Mouse (Mus musculus) liver, embryonic 14.5 days (tissue): ENCODE data around the gene Glp2r.

Experiments
- CTCF ChIP-seq: IDR thresholded peaks from 2 replicates; pipeline ENCODE4 v1.5.1; 2016; ENCODE audit warnings: antibody characterized with exemption, low read depth, control low read depth
- EP300 ChIP-seq: IDR thresholded peaks from 2 replicates; pipeline ENCODE4 v1.6.1; 2016; ENCODE audit warnings: antibody characterized with exemption, low read depth

- TF ChIP-seq EP300, result no peak
- TF ChIP-seq CTCF, result no peak
These were observed 142.4 kb downstream of the Glp2r start for GRCm38 (mm10) chr11:67628522-67628921.
